Mouse (Mus musculus) megakaryocyte, embryonic 14.5 days (primary cell): Measurements from ENCODE around the gene Tmem263.

ENCODE experiments used
- FLI1 ChIP-seq: IDR thresholded peaks from 2 replicates; pipeline ENCODE4 v1.6.1; 2012; ENCODE audit warnings: low read length, inconsistent platforms, mixed read lengths
- GATA1 ChIP-seq: IDR thresholded peaks from 3 replicates; pipeline ENCODE4 v1.6.1; 2012; ENCODE audit warnings: mixed read lengths, low read length, inconsistent platforms, borderline replicate concordance

DNA sequence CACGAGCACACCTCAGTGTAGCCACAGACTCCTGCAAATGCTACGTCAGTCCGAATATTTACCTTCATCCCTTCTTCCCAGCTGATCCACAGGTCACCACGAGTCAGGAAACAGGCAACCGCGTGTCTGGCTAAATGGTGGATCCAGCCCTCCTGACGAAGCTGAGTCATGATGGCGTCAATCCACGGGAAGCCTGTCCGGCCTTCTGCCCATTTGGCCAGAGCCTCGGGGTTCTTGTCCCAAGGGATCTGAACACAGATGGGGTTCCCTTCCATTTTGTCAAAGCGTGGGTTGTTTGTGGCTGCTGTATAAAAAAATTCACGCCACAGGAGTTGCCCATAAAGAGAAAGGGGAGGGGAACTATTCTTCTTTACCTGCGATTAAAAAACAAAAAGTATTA, 43.9 kb downstream of the Tmem263 start:
- TF ChIP-seq GATA1 (no peak), FLI1 (no peak)
